Mouse (Mus musculus) spleen, postnatal 14 days (tissue): ENCODE data around the gene Hp1bp3.
A peak's percentile ranks its signal among the peaks of the same experiment; 100 is the strongest.

Experiments used
- DNase-seq, 2 experiments: peaks; one replicate each; pipeline ENCODE4 v3.0.0; 2021 to 2022; ENCODE audit warnings: low spot score in 2 of 2

The Hp1bp3 gene

DNA sequence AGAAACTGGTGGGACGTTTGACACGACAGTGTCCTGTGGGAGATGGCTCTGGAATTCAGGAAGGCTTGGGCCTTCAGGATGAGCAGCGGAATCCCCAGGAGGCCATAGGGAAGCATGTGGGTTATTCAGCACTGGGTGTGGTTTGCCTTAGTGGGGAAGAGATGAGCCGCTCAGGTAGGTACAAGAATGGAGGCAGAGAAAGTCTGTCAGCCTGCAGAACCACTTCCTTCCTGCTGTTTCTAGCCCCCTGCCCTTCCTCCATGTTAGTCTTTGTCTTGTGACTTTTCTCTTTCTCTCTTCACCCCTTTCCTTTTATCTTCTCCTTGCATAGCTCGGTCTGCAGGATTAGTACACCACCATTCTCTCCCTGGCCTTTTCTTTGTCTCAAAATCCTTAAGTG lies 6.3 kb downstream of the Hp1bp3 start:
- DNase-seq = no peak

- DNase-seq = no peak
These were observed 7.5 kb downstream of the Hp1bp3 start for GRCm38 (mm10) chr4:138223623-138224022.

- DNase-seq = no peak
These were observed 30.9 kb downstream of the Hp1bp3 start for GRCm38 (mm10) chr4:138246756-138247665.

GRCm38 (mm10) chr4:138250088-138250960 lies 34.2 kb downstream of the Hp1bp3 start, which contains the start of the genes Sh2d5 and Kif17:
Gene Sh2d5 (plus strand): TSS chr4:138250403.
Gene Kif17 (plus strand): TSS chr4:138250435.
- DNase-seq = peak; percentile 60 to 64

- no peak for DNase-seq
These were observed 35.7 kb downstream of the Hp1bp3 start for GRCm38 (mm10) chr4:138251819-138252218.

GRCm38 (mm10) chr4:138252231-138252630 lies 36.1 kb downstream of the Hp1bp3 start:
- no peak for DNase-seq

GRCm38 (mm10) chr4:138257116-138257687 lies 41.1 kb downstream of the Hp1bp3 start:
- no peak for DNase-seq

DNA sequence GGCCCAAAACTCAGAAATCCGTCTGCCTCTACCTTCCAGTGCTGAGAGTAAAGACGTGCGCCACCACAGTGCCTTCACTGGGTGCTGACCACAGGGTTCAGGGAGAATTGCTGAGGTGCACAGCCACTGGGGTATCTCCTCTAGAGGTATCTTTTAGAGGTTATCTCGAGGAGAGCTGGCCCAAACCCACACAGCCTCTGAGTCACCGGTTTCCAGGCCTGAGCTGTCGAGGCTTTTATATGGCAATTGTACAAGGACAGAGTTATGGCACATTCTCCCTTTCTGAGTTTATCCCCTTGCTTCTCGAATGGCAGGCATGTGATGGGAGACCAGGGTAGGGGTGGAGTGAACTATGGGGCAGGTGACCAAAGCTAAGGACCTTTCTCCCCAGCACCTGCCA lies 42.6 kb downstream of the Hp1bp3 start:
- DNase-seq = no peak

- no peak for DNase-seq
These were observed 43.4 kb downstream of the Hp1bp3 start for GRCm38 (mm10) chr4:138259482-138259881.

- DNase-seq = peak; percentile 68 to 84
These were observed 46.0 kb downstream of the Hp1bp3 start for GRCm38 (mm10) chr4:138261843-138262681.

DNA sequence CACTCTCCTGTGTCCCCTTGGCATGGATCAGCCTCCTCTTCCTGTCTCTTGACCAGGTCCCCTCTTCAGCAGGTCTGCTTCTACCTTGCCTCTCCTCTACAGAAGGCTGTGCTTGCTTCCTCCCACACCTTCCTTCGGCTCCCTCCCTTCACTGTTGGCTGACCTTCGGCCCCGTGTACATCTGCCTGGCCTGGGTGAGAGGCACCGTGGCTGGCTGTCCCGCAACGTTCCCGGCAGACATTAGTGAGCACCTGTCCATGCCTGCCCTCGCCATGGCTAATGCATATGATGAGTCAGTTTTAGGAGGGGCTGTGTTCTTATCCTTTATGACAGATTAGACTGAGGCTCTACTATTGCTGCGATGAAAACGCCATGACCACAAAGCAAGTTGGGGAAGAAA lies 51.8 kb downstream of the Hp1bp3 start:
- no peak for DNase-seq

DNA sequence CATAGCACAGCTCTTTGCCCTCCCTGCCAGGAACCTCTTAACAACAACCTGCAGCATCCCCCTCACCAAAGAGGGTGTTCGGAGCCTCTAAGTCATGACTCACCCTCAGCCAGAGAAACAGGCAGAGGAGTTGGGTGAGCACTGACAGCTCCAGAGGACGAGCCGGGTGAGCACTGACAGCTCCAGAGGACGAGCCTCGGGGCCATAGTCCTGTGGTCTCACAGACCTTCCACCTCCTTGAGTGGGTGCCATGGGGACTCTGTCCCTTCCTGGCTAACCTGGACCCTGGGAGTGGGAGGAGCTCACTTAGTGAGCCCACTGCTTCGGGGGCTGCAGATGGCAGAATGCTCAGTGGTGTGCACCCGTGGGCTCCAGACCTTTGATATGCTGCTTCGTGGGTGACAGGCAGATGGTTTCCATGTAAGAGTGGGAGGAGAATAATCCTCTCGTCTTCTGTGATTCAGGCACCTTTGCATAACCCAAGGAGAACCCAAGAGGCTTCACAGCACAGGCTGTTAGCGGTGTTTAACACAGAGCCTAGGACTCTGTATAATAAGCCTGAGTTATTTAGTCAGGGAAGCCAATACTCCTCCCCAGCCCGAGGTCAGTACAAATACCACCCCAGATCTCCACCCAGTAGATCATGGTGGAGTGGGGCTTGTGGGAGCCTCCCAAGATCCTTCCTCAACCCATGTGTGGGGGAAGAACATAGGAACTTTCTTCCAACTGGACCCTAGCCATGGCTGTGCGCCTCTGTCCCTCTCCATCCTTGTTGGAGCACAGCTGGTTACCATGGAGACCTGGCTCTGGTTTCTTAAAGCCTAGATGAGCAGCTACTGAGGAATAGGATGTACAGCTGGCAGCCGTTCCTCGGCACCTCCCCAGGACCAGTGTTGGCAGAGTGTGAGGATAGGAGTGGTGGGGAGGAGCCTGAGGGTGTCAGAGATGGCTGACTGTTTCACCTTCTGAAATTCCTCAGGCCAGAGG lies 56.2 kb downstream of the Hp1bp3 start:
- DNase-seq = no peak

DNA sequence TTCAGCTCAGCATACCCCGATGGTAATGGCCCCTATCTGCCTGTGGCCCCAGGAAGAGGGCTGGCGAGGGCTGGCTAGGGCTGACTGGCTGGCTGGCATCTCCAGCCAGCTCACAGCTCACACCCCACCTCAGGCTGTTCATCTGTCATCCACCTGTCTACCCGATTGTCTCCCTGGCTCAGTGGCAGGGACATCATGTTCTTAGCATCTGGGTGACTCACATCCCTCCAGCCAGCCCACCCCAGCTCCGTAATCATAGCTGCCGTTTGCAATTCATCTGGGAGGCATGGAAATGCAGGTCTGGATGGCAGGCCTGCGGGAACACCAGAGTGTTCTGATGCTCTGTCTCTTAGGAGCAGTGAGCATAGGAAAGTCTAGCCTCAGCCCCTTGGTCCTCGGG lies 62.2 kb downstream of the Hp1bp3 start:
- DNase-seq = no peak

DNA sequence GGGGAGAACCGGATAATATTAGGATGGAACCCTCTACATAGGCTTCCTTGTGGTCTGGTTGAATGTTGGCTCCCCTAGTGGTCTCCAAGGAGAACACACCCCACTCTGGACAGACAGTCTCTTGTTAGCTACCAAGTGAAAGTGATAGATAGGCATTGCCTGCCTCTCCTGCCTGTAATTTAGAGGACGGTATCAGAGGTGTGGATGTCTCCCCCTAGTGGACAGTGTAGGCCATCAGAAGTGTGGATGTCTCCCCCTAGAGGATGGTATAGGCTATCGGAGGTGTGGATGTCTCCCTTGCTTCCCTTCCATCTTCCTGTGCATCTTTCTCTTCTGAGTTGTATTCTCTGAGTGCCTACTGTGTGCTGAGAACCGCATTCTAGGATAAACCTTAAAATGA lies 66.7 kb downstream of the Hp1bp3 start:
- peak in 1 of 2 experiments; percentile 60 for DNase-seq

GRCm38 (mm10) chr4:138286411-138286810 lies 70.3 kb downstream of the Hp1bp3 start:
- no peak for DNase-seq

GRCm38 (mm10) chr4:138288691-138289090 lies 72.6 kb downstream of the Hp1bp3 start:
- DNase-seq = no peak

- DNase-seq = no peak
These were observed 75.9 kb downstream of the Hp1bp3 start for GRCm38 (mm10) chr4:138292028-138292427.

- DNase-seq = no peak
These were observed 77.3 kb downstream of the Hp1bp3 start for GRCm38 (mm10) chr4:138293261-138293948.

GRCm38 (mm10) chr4:138293949-138294550 lies 78.0 kb downstream of the Hp1bp3 start:
- no peak for DNase-seq
